Mouse (Mus musculus) urinary bladder, postnatal 4 days (tissue): ENCODE measurements at regions not wholly inside any gene's neighbourhood (a gene's known extent, or its start where the extent isn't known, plus 50 kb on each side); places are given as distances from the start of the nearest gene placed in this dataset.

Source experiments
- DNase-seq, 2 experiments: peaks; one replicate each; pipeline ENCODE4 v3.0.0; 2021 to 2022; ENCODE audit warnings: low spot score in 2 of 2

DNA sequence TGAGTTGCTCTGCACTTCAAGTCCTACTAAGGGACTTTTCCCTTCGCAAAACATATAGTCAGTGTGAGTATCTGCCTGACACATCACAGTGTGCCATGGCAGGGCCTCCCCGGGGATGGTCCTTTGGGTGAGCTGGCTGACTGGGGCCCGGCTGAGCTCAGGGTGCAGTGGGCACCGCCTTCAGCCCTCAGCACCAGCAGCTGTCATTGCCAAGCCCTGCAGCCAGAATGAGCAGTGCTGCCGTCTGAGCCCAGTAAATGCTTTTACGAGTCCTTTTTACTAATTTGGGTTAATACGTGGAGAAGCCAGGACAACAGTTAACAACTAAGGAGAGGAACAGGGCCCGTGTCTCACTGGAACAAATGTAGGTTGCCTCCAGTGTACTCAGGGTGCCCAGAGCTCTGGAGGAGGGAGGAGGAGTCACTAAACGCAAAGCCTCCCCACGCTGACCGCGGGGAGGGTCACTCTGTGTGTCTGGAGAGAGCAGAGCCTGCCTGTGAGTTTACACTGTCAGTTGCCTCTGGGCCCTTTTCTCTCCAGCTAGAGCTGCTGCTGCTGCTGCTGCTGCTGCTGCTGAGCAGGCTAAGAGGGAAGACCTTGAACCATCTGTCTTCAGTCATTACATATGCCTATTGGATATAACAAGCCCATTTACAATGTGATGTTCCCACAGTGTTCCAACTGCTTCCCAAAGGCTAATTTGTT is 60.1 kb upstream of the Vps8 start:
- no peak for DNase-seq

DNA sequence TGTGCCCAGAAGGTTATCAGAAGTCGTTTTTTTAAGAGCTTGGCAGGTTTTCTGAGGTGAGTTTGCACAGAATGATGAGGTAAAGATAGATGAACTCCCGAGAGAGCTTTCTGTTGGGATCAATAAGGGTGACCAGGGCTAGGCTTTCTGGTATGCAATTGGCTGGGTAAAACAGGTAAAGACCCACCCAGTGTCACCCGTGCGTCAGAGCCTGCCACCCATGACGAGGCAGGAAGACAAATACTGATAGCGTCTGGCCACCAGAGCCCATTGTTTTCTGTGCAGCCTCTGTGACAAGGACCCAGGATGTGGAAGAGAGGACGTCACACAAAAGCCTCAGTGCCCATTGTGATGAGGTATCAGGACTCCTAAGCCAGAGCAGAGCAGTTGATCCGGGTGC is 58.0 kb upstream of the Vps8 start:
- no peak for DNase-seq

DNA sequence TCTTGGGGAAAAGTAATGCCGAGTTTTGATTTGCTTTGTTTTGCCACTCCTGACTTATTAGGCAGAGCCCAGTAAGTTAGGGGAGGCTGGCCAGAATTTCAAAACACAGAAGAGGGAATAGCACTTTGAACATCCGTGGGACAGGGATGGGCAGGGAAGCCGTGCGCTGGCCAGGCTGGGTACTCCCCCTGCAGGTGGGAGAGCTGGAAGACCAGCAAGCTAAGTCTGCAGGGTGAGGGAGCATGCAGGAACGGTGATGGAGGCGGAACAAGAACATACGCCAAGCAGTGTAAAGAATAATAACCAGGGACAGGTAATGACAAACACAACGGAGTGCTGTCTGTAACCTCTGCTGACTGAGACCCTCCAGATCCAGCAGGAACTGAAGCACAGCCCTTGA is 55.5 kb upstream of the Vps8 start:
- DNase-seq = no peak

DNA sequence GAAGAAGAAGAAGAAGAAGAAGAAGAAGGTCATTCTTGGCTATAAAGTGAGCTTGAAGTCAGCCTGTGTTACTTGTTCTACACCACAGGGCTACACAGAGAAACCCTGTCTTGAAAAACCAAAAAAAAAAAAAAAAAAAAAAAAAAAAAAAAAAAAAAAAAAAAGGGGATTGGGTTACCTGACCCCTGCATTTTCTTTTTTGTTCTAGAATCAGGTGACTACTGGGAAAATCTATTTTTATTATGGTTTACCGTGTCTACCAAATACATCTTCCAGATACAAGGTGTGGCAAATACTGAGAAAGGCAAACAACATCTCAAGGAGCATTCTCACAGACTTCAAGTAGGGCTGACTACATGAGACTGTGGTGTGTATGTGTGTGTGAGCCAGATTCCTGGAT is 54.1 kb upstream of the Vps8 start:
- no peak for DNase-seq

DNA sequence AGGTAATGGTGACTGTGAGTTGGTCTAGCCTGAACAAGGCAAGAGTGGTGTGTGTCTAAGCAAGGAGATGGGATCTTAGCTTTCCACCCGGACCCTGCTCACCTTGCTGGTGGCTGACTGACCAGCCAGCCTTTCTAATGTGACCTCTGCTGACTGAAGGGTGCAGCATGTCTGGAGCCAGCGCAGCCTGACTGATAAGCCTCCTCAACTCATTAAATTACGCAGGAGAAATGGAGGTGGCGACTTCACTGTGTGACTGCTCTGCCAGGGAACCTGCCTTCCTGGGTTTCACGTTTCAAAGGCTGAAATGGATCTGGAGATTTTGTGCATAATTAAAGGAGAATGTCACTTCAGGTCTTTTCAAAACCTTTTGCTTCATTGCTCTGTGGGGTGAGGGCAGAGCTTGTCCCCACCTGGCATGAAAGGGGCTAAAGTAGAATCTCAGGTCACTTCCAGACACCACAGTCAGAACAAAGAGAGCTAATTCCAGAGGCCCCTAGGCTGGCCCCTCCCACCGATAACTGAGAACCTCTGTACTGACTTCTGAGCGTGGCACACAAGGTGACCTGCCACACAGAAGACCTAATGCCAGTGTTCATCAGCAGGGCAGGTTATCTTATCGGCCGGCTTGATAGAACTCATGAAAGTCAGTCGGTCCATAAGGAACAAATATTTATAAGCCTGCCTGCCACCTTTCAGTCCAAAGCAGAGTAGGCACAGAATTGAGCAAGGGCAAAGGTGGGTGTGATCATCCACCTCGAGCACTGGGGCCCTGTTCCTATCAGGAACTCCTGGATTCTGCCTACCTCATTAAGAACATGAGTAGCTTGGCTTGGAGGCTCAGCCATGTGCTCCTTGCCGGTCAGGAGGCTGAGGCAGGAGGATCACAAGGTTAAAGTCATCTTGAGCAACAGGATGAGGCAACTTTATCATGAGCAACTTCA is 53.1 kb upstream of the Vps8 start:
- DNase-seq = no peak
